Mouse (Mus musculus): ENCODE results near the gene Cdk20. TPM values are rescaled to one million over a fixed set of nuclear protein-coding genes. Genes with fewer than 3 reads are reported as not detected.
A peak's percentile ranks its signal among the peaks of the same experiment; 100 is the strongest.

Gene Cdk20
- total and polyA plus RNA-seq, 3 experiments, result 2.5 to 6.2 (median 2.9) TPM

DNA sequence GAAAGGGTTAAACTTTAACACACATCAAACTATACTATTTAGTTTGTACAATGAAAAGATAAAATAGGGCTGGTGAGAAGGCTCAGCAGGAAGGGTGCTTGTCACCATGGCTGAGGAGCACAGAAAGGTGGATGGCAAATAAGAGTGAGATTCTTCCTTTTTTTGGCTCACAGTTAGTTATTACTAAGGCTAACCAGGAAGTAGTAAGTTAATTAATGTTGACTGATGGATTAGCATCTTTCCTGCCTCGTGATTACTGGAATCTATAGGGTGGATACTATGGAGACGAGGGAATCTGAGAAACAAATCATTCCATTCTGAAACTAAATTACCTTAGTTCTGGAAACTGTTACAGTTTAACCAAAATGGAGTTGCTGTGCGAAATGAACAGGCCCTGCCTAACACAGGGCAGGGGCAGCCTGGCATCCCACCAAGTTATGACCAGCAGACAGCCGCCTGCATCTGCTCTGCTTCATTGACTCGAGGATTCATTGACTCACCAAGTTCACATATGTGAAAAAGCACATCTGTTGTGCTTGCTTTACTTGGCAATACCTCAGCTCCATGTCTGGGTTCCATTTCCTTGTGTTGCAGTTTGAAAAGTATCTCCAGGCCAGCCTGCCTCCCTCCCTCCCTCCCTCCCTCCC is 15.0 kb upstream of the Cdk20 start:
- Histone ChIP-seq H3K4me1 (ENCODE audit: control insufficient read depth, insufficient read depth, low read length) (no peaks in the 10 kb centered on the region), H3K79me2 (replicated peaks; ENCODE audit: control insufficient read depth, insufficient read depth, low read length) (no peaks in the 10 kb centered on the region), H3K9ac (ENCODE audit: low read depth, low read length) (no peak overlapping the region), H3K27ac (no peak overlapping the region), H3K4me3 (no peak overlapping the region), H3K27me3 (ENCODE audit: control insufficient read depth, insufficient read depth, low read length) (no peaks in the 10 kb centered on the region), H3K36me3 (ENCODE audit: control insufficient read depth, insufficient read depth, low read length) (no peaks in the 10 kb centered on the region)
- DNase-seq, result peak; percentile 44 to 48
- intact Hi-C loops (cut with DNase I), result no loop called here
- 50% methylated on average over 5 of the region's 5 CpGs for WGBS
- TF ChIP-seq POLR2A (IDR thresholded peaks at IDR 0.05; ENCODE audit: insufficient read depth, low read depth, low read length), result no peak
- TF ChIP-seq EP300 (IDR thresholded peaks at IDR 0.05; ENCODE audit: insufficient read depth, low read depth, low read length), result no peak
- TF ChIP-seq CTCF (IDR thresholded peaks at IDR 0.05), result no peak

DNA sequence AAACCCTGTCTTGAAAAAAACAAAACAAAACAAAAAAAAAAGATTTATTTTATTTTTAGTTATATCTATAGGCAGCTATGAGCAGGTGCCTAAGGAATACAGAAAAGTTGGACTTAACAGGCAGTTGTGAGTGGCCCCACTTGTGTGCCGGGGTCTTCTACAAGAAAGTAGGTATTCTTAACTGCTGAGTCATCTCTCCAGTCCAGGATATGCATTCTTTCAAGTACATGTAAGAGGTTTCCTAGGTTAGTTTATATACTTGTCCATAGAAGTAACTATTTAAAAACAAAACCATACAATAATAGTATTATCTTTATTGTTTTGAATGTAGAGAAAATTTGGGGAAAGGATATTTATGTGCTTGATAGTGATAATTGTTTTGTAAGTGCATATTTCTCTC is 11.3 kb upstream of the Cdk20 start:
- Histone ChIP-seq H3K4me3 (no peak overlapping the region), H3K4me1 (ENCODE audit: control insufficient read depth, insufficient read depth, low read length) (no peaks in the 10 kb centered on the region), H3K9ac (ENCODE audit: low read depth, low read length) (no peak overlapping the region), H3K79me2 (replicated peaks; ENCODE audit: control insufficient read depth, insufficient read depth, low read length) (no peaks in the 10 kb centered on the region), H3K27me3 (ENCODE audit: control insufficient read depth, insufficient read depth, low read length) (no peaks in the 10 kb centered on the region), H3K27ac (no peak overlapping the region), H3K36me3 (ENCODE audit: control insufficient read depth, insufficient read depth, low read length) (no peaks in the 10 kb centered on the region)
- TF ChIP-seq EP300 (IDR thresholded peaks at IDR 0.05; ENCODE audit: insufficient read depth, low read depth, low read length) (no peak), POLR2A (IDR thresholded peaks at IDR 0.05; ENCODE audit: insufficient read depth, low read depth, low read length) (no peak), CTCF (IDR thresholded peaks at IDR 0.05) (no peak)
- intact Hi-C loops (cut with DNase I), result no loop called here
- 54% methylated on average over 1 of the region's 1 CpGs for WGBS
- no peak for DNase-seq

DNA sequence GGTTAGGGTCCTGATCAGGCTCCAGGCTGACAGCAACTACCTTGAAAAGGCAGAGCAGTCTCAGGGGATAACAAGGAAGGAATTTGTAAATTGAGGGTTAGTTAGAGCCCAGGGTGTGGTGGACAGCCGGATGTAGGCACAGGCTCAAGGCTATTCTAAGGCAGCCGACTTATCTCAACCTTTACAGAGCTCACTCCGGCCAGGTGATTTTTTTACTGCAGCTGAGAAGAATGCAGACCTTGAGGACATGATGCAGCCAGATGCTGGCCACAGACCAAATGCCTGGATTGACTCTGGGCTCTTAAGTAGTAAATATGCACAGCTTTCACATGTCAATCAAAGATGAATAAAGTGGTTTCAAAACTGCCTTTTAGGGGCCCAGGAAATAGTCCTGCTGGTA is 10.7 kb upstream of the Cdk20 start:
- no peak overlapping the region for H3K4me3 ChIP-seq
- no peaks in the 10 kb centered on the region for H3K36me3 ChIP-seq (ENCODE audit: control insufficient read depth, insufficient read depth, low read length)
- 8% methylated on average over 3 of the region's 3 CpGs for WGBS
- no peaks in the 10 kb centered on the region for H3K79me2 ChIP-seq (replicated peaks; ENCODE audit: control insufficient read depth, insufficient read depth, low read length)
- no peak overlapping the region for H3K27ac ChIP-seq
- intact Hi-C loops (cut with DNase I), result no loop called here
- no peaks in the 10 kb centered on the region for H3K4me1 ChIP-seq (ENCODE audit: control insufficient read depth, insufficient read depth, low read length)
- TF ChIP-seq EP300 (IDR thresholded peaks at IDR 0.05; ENCODE audit: insufficient read depth, low read depth, low read length) (no peak), POLR2A (IDR thresholded peaks at IDR 0.05; ENCODE audit: insufficient read depth, low read depth, low read length) (no peak), CTCF (IDR thresholded peaks at IDR 0.05) (no peak)
- DNase-seq, result no peak
- no peaks in the 10 kb centered on the region for H3K27me3 ChIP-seq (ENCODE audit: control insufficient read depth, insufficient read depth, low read length)
- no peak overlapping the region for H3K9ac ChIP-seq (ENCODE audit: low read depth, low read length)

- H3K36me3 ChIP-seq (ENCODE audit: control insufficient read depth, insufficient read depth, low read length), result no peaks in the 10 kb centered on the region
- intact Hi-C loops (cut with DNase I), result no loop called here
- no peaks in the 10 kb centered on the region for H3K79me2 ChIP-seq (replicated peaks; ENCODE audit: control insufficient read depth, insufficient read depth, low read length)
- no peak for DNase-seq
- TF ChIP-seq POLR2A (IDR thresholded peaks at IDR 0.05; ENCODE audit: insufficient read depth, low read depth, low read length) (no peak), EP300 (IDR thresholded peaks at IDR 0.05; ENCODE audit: insufficient read depth, low read depth, low read length) (no peak), CTCF (IDR thresholded peaks at IDR 0.05) (no peak)
- no peaks in the 10 kb centered on the region for H3K27me3 ChIP-seq (ENCODE audit: control insufficient read depth, insufficient read depth, low read length)
- WGBS, result 45% methylated on average over 7 of the region's 7 CpGs
- peak overlapping the region; percentile 10; the same call in 1 of the 2 replicates for H3K27ac ChIP-seq
- H3K9ac ChIP-seq (ENCODE audit: low read depth, low read length), result no peak overlapping the region
- no peak overlapping the region for H3K4me3 ChIP-seq
- no peaks in the 10 kb centered on the region for H3K4me1 ChIP-seq (ENCODE audit: control insufficient read depth, insufficient read depth, low read length)
Observed at GRCm38 (mm10) chr13:64421952-64422606, 10.0 kb upstream of the Cdk20 start.

DNA sequence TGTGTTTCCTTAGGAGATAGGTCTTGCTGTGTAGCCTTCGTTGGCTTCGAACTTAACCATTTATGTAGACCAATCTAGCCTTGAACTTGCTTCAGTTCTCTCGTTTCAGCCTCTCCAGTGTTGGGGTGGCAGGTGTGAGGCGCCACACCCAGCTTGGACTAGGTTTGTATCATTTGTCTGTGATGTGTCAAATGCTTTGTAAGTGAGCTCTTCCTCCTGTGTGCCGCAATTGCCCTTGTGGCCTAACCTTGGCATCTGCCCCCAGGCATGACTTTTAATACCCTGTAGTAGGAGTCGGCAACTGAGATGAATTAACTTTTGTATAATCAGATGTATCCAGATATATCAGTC is 9.5 kb upstream of the Cdk20 start:
- Histone ChIP-seq H3K4me1 (ENCODE audit: control insufficient read depth, insufficient read depth, low read length) (no peaks in the 10 kb centered on the region), H3K9ac (ENCODE audit: low read depth, low read length) (no peak overlapping the region), H3K4me3 (no peak overlapping the region), H3K36me3 (ENCODE audit: control insufficient read depth, insufficient read depth, low read length) (no peaks in the 10 kb centered on the region), H3K27me3 (ENCODE audit: control insufficient read depth, insufficient read depth, low read length) (no peaks in the 10 kb centered on the region), H3K79me2 (replicated peaks; ENCODE audit: control insufficient read depth, insufficient read depth, low read length) (no peaks in the 10 kb centered on the region), H3K27ac (peak overlapping the region; percentile 10; the same call in 1 of the 2 replicates)
- 93% methylated on average over 6 of the region's 6 CpGs for WGBS
- no peak for TF ChIP-seq CTCF (IDR thresholded peaks at IDR 0.05)
- TF ChIP-seq POLR2A (IDR thresholded peaks at IDR 0.05; ENCODE audit: insufficient read depth, low read depth, low read length), result no peak
- TF ChIP-seq EP300 (IDR thresholded peaks at IDR 0.05; ENCODE audit: insufficient read depth, low read depth, low read length), result no peak
- intact Hi-C loops (cut with DNase I), result no loop called here
- DNase-seq, result no peak

- WGBS, result 51% methylated on average over 3 of the region's 3 CpGs
- no peaks in the 10 kb centered on the region for H3K36me3 ChIP-seq (ENCODE audit: control insufficient read depth, insufficient read depth, low read length)
- H3K27me3 ChIP-seq (ENCODE audit: control insufficient read depth, insufficient read depth, low read length), result no peaks in the 10 kb centered on the region
- no peak for DNase-seq
- no peak for TF ChIP-seq EP300 (IDR thresholded peaks at IDR 0.05; ENCODE audit: insufficient read depth, low read depth, low read length)
- no peak for TF ChIP-seq POLR2A (IDR thresholded peaks at IDR 0.05; ENCODE audit: insufficient read depth, low read depth, low read length)
- no peak for TF ChIP-seq CTCF (IDR thresholded peaks at IDR 0.05)
- no peak overlapping the region for H3K27ac ChIP-seq
- H3K9ac ChIP-seq (ENCODE audit: low read depth, low read length), result no peak overlapping the region
- H3K4me3 ChIP-seq, result no peak overlapping the region
- H3K79me2 ChIP-seq (replicated peaks; ENCODE audit: control insufficient read depth, insufficient read depth, low read length), result no peaks in the 10 kb centered on the region
- intact Hi-C loops (cut with DNase I), result no loop called here
- no peaks in the 10 kb centered on the region for H3K4me1 ChIP-seq (ENCODE audit: control insufficient read depth, insufficient read depth, low read length)
Observed at GRCm38 (mm10) chr13:64424347-64424746, 7.8 kb upstream of the Cdk20 start.

Measured in heart, adult 2 months (tissue).